Mouse (Mus musculus): ENCODE measurements around the gene 1700029F12Rik. TPM values are rescaled to one million over a fixed set of nuclear protein-coding genes. Genes with fewer than 3 reads are reported as not detected.

Gene 1700029F12Rik
- total and polyA plus RNA-seq, 3 experiments = not detected

- H3K4me3 ChIP-seq (ENCODE audit: control insufficient read depth in 1 of 2, insufficient read depth in 1 of 2, low read depth in 2 of 2, low read length in 2 of 2) = no peak overlapping the region
- no peak for DNase-seq (ENCODE audit: low read depth, low spot score)
- TF ChIP-seq SIN3A (IDR thresholded peaks at IDR 0.05; ENCODE audit: low read length) (no peak), MXI1 (IDR thresholded peaks at IDR 0.05; ENCODE audit: low read depth, low read length) (no peak), ZMIZ1 (IDR thresholded peaks at IDR 0.05; ENCODE audit: low read depth, low read length) (no peak), ZKSCAN1 (IDR thresholded peaks at IDR 0.05; ENCODE audit: low read depth, low read length) (no peak), UBTF (IDR thresholded peaks at IDR 0.05; ENCODE audit: borderline replicate concordance, insufficient read depth, low read depth, low read length) (no peak), ETS1 (IDR thresholded peaks at IDR 0.05; ENCODE audit: low read depth, low read length) (no peak), SMC3 (IDR thresholded peaks at IDR 0.05; ENCODE audit: low read depth, low read length) (no peak), ZC3H11A (IDR thresholded peaks at IDR 0.05; ENCODE audit: low read depth, low read length) (no peak), JUND (IDR thresholded peaks at IDR 0.05; ENCODE audit: low read depth, low read length) (no peak), MAX (IDR thresholded peaks at IDR 0.05; ENCODE audit: low read length) (no peak), GATA1 (IDR thresholded peaks at IDR 0.05; ENCODE audit: low read depth, low read length) (no peak), ELF1 (IDR thresholded peaks at IDR 0.05; ENCODE audit: low read depth, low read length) (no peak)
- H3K36me3 ChIP-seq (ENCODE audit: control insufficient read depth in 1 of 2, insufficient read depth in 2 of 2, low read length in 2 of 2) = no peaks in the 10 kb centered on the region
- H3K9me3 ChIP-seq (replicated peaks; ENCODE audit: insufficient read depth, low read length) = no peaks in the 10 kb centered on the region
- H3K9ac ChIP-seq (ENCODE audit: control insufficient read depth, low read depth, low read length, poor library complexity, severe bottlenecking) = no peak overlapping the region
- H3K27me3 ChIP-seq (ENCODE audit: control insufficient read depth in 1 of 2, insufficient read depth in 2 of 2, low read length in 2 of 2) = no peaks in the 10 kb centered on the region
- no peaks in the 10 kb centered on the region for H3K4me1 ChIP-seq (ENCODE audit: control insufficient read depth in 1 of 2, insufficient read depth in 2 of 2, low read length in 2 of 2)
- no peak overlapping the region for H3K27ac ChIP-seq (ENCODE audit: control insufficient read depth, low read depth, low read length)
- H3K79me2 ChIP-seq (ENCODE audit: control insufficient read depth, insufficient read depth, low read length, poor library complexity) = no peaks in the 10 kb centered on the region
Measured at GRCm38 (mm10) chr13:97021906-97022305, 12.3 kb downstream of the 1700029F12Rik start.

- no peak for DNase-seq (ENCODE audit: low read depth, low spot score)
- Histone ChIP-seq H3K27me3 (ENCODE audit: control insufficient read depth in 1 of 2, insufficient read depth in 2 of 2, low read length in 2 of 2) (no peaks in the 10 kb centered on the region), H3K4me3 (ENCODE audit: control insufficient read depth in 1 of 2, insufficient read depth in 1 of 2, low read depth in 2 of 2, low read length in 2 of 2) (no peak overlapping the region), H3K27ac (ENCODE audit: control insufficient read depth, low read depth, low read length) (no peak overlapping the region), H3K4me1 (ENCODE audit: control insufficient read depth in 1 of 2, insufficient read depth in 2 of 2, low read length in 2 of 2) (no peaks in the 10 kb centered on the region), H3K79me2 (ENCODE audit: control insufficient read depth, insufficient read depth, low read length, poor library complexity) (no peaks in the 10 kb centered on the region), H3K9me3 (replicated peaks; ENCODE audit: insufficient read depth, low read length) (no peaks in the 10 kb centered on the region), H3K36me3 (ENCODE audit: control insufficient read depth in 1 of 2, insufficient read depth in 2 of 2, low read length in 2 of 2) (no peaks in the 10 kb centered on the region), H3K9ac (ENCODE audit: control insufficient read depth, low read depth, low read length, poor library complexity, severe bottlenecking) (no peak overlapping the region)
- TF ChIP-seq NELFE (IDR thresholded peaks at IDR 0.05; ENCODE audit: low read depth, low read length) (no peak), ZC3H11A (IDR thresholded peaks at IDR 0.05; ENCODE audit: low read depth, low read length) (no peak), E2F4 (IDR thresholded peaks at IDR 0.05; ENCODE audit: borderline replicate concordance, low read depth, low read length) (no peak), MYC (IDR thresholded peaks at IDR 0.05; ENCODE audit: low read depth, low read length) (no peak), ZMIZ1 (IDR thresholded peaks at IDR 0.05; ENCODE audit: low read depth, low read length) (no peak), GABPA (IDR thresholded peaks at IDR 0.05; ENCODE audit: low read depth, low read length) (no peak), USF1 (IDR thresholded peaks at IDR 0.05; ENCODE audit: low read depth, low read length) (no peak), UBTF (IDR thresholded peaks at IDR 0.05; ENCODE audit: borderline replicate concordance, insufficient read depth, low read depth, low read length) (no peak), SMC3 (IDR thresholded peaks at IDR 0.05; ENCODE audit: low read depth, low read length) (no peak), GATA1 (IDR thresholded peaks at IDR 0.05; ENCODE audit: low read depth, low read length) (no peak), POLR2A (IDR thresholded peaks at IDR 0.05; ENCODE audit: control insufficient read depth in 1 of 2, insufficient read depth in 1 of 2, low read depth in 1 of 2, low read length in 2 of 2, poor library complexity in 1 of 2) (no peak)
Measured at GRCm38 (mm10) chr13:97020122-97020521, 14.0 kb downstream of the 1700029F12Rik start.

Data from MEL (cell line).